Mouse (Mus musculus) thymus, postnatal 4 days (tissue): ENCODE measurements at regions not wholly inside any gene's neighbourhood (a gene's known extent, or its start where the extent isn't known, plus 50 kb on each side); places are given as distances from the start of the nearest gene placed in this dataset.

Experiments used
- DNase-seq: peaks from one replicate; pipeline ENCODE4 v3.0.0; 2021

GRCm38 (mm10) chr4:56619054-56619453 lies 120.8 kb upstream of the Gm26657 start:
- no peak for DNase-seq

DNA sequence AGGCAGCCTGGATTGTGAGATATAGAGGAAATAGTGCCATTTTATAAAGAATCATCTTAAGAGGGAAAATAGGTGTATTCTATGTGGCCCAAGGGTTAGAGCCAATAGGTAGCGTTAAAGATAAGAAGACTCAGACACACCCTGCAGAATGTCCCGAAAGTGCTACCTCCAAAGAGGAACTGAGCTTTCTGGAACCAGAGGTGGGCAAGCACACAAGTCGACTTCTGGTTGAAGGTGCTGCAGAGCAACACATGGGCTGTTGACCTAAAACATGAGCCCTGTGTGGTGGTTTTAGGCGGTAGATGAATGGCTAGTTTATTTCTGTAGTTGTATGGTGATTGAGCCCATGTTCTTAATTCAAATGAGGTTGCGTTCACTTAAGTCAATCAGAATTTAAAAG lies 121.4 kb upstream of the Gm26657 start:
- DNase-seq = no peak

GRCm38 (mm10) chr4:56617661-56618360 lies 122.1 kb upstream of the Gm26657 start:
- DNase-seq = no peak

DNA sequence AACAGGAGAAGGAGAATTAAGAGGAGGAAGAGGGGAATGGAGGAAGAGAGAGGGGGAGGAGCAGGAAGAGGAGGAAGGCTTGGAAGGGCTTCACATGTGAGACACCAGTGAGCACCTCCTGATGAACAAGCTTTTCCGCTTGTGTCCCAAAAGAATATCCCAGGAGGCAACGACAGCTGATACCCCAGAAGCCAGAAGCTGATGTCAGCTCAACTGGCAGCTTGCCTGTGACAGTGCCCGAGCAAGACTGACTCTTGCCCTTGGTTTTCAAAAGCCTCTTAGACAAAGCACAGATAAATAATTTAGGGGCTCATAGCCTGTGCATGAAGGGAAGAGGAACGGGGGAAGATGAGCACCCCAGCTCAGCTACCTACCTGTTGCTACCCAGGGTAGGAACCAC lies 127.5 kb upstream of the Gm26657 start:
- DNase-seq = no peak

GRCm38 (mm10) chr4:56611751-56612150 lies 128.1 kb upstream of the Gm26657 start:
- no peak for DNase-seq

GRCm38 (mm10) chr4:56610273-56610672 lies 129.6 kb upstream of the Gm26657 start:
- DNase-seq = no peak

- DNase-seq = no peak
These were observed 131.2 kb upstream of the Gm26657 start for GRCm38 (mm10) chr4:56608701-56609100.

GRCm38 (mm10) chr4:56598398-56598797 lies 141.5 kb upstream of the Gm26657 start:
- DNase-seq = no peak

DNA sequence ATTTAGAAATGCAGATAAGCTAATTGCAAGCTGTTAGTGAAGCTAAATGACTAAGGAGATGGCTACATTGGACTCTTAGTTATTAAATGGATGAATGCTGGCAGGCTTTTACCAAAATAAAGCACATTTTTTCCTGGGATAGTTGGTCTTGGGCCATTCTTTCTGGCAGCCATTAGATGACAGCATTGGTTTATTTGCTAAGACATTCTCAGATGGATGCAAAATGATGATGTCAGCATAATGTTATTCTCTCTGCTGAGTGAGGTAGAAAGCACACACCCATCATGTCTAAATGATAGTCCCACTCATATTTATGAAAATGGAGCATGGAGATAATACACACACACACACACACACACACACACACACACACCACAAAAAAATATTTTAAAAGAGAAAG lies 141.9 kb upstream of the Gm26657 start:
- no peak for DNase-seq

- no peak for DNase-seq
These were observed 157.5 kb upstream of the Gm26657 start for GRCm38 (mm10) chr4:56582405-56582804.

- DNase-seq = no peak
These were observed 162.9 kb upstream of the Gm26657 start for GRCm38 (mm10) chr4:56576837-56577548.

GRCm38 (mm10) chr4:56552126-56552525 lies 187.7 kb upstream of the Gm26657 start:
- no peak for DNase-seq

- no peak for DNase-seq
These were observed 206.4 kb upstream of the Gm26657 start for GRCm38 (mm10) chr4:56533344-56533985.

DNA sequence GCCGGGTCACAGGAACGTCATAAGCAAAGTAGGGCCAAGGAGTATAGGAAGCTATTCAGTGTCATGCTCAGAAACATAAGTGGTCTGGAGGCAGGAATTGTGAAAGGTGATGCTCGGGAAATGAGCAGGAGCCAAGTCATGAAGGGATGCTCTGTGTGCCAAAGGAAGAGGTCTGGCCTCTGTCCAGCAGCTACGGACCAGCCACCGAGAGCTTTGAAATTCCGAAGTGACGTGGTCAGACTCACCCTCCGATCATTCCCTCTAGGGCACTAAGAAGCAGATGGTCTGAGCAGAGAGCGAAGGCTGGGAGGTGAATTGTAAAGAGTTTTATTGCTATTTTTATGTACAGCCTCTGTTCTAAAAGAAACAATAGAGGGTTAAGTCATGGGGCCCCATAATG lies 206.9 kb upstream of the Gm26657 start:
- DNase-seq = no peak

DNA sequence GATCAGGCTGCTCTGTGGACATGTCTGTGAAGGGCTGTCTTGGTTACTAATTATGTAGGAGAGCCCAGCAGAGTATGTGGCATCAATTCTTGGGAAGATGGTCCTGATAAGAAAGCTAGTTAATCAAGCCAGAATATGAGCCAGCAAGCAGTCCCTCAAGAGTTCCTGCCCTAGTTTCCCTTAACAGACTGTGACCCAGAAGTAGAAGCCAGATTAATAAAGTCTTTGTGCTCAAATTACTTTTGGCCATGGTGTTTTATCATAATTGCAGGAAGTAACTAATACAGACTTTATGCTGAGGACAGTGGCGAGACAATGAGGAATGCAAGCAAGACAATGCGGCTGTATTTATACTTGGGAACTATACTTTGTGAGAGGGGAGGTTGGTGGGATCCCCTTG lies 211.3 kb upstream of the Gm26657 start:
- DNase-seq = no peak

DNA sequence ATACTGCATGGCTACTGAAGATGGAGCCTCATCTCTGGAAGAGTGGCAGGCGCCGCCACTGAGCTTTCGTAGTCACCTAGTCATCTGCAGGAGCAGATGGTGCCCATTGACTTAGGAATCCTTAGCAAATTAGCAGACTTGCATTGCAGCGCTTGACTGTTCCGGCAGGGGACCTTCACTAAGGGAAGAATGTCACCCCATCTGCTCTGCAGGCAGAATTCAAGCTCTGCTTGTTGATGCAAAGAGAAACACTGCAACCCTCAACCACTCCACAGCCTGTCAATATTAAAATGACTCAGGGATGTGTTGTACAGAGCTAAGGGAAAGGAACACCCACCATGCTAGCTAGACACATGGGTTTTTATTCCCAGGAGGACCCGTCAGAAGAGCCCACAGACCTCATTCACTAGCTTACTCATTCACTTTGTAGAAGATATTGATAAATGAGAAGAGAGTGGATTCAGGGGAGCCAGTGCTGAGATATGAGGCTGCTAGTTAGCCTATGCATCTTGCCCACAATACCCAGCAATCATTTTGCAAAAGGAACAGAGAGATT lies 215.4 kb upstream of the Gm26657 start:
- DNase-seq = no peak

- no peak for DNase-seq
These were observed 232.1 kb upstream of the Gm26657 start for GRCm38 (mm10) chr4:56507770-56508169.

- no peak for DNase-seq
These were observed 233.1 kb upstream of the Gm26657 start for GRCm38 (mm10) chr4:56506786-56507185.

- no peak for DNase-seq
These were observed 233.8 kb upstream of the Gm26657 start for GRCm38 (mm10) chr4:56506067-56506466.

DNA sequence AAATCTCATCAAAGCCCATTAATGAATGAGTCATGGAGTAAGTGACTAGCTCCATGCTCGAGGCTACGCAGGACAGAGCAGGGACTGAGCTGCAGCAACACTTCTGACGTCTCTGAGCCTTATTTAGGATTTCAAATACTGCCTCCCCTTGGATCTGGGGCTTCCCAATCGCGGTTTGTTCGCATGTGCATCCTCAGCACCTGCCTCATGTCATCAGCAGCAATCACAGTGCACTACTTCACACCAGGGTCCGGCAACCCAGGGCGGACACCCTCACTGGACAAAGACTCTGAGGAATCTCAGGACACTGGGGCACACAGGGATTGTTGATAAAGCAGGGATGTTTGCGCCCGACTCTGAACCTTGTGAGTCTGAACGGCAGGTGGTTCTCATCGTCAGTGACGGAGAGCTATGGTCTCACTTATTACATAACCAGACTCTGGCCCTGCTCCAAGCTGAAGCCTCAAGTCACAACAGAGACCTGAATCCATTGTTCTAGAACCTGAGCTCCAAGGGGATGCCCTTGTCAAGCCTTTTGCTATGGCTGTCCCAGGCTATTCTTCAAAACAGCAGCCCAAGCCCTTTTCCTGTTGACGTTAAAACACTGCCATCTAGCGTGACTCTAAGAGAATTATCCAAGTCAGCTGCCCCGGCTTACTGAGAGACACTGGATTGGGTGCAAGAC lies 247.2 kb upstream of the Gm26657 start:
- peak; percentile 17 for DNase-seq

DNA sequence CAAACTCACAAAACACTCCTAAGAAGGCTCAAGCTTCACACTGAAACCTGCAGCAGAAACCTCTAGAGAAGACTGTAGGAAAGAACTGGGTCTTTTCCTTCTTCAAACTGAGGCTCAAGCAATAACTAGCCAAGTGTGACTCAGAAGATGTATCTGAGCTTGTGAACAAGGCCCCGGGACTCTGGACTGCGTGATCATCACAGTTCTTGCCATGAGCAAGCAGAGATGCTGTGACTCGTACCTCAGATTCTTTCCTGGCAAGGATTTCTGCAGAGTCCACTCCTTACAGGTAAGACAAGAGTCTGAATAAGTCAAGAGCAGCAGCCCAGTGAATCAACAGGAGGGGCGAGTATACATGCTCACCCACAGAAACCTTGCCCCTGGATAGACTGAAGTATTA lies 250.5 kb upstream of the Gm26657 start:
- DNase-seq = no peak

DNA sequence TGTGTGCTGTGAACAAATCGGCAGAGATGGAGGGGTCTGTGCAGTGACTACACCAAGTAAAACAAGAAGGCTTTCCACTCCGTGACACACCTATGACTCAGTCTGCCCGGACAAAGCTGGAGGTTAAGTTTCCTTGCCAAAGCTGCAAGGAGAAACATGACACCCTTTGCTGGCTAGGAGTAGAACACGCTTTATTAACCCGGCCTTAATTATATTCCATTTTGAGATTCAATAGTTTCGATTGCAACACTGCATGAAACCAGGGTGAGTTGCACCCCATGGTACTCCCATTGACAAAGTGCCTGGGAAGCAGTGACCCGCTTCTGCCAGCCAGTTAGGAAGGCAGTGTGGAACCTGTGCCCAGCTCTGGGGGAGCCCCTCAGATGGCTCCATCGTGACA lies 256.2 kb upstream of the Gm26657 start:
- no peak for DNase-seq

DNA sequence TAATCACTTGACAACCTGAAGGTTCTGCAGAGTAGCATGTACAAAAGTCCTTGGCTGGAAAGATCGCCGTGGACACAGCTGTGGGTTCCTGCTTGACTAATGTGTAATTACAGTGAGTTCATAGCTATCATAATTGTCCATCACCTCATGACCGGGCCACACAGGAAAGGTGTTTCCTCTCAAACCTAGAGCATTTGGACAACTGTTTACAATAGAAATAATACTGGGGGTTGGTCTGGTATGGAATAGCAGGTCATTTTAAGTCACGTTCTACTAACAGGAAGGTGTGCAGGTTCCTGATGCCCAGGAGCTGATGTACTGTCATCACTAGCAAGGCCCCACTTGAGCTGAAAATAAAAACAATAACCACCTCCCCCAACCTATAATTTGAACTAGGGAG lies 283.1 kb upstream of the Gm26657 start:
- no peak for DNase-seq
